Mouse (Mus musculus): ENCODE measurements around the gene Rfc2. TPM values are rescaled to one million over a fixed set of nuclear protein-coding genes. Genes with fewer than 3 reads are reported as not detected.

Gene Rfc2
- 65.5 and 76.4 TPM in 2 replicates for polyA plus RNA-seq (2012; rRNA removed)

- WGBS: 55% methylated on average over 5 of the region's 5 CpGs
- no peak for TF ChIP-seq POLR2A (IDR thresholded peaks at IDR 0.05; ENCODE audit: low read depth, low read length)
- TF ChIP-seq CTCF (conservative IDR thresholded peaks at IDR 0.05; ENCODE audit: insufficient read depth, insufficient read length, low read depth, low read length): no peak
- H3K4me3 ChIP-seq (ENCODE audit: insufficient read depth, low read depth, low read length): no peak within 1 kb of the TSS
These were observed at the start of gene Rfc2 for GRCm38 (mm10) chr5:134581146-134581545. Gene Rfc2, plus strand, starts transcription at chr5:134581366.

GRCm38 (mm10) chr5:134531585-134531984 lies 49.6 kb upstream of the Rfc2 start:
- Histone ChIP-seq H3K36me3 (ENCODE audit: control insufficient read depth, insufficient read depth, low read length) (no peaks in the 10 kb centered on the region; the same call in 1 of the 2 replicates), H3K27me3 (replicated peaks; ENCODE audit: control insufficient read depth, insufficient read depth, low read length) (no peaks in the 10 kb centered on the region), H3K4me3 (ENCODE audit: insufficient read depth, low read depth, low read length) (no peak overlapping the region), H3K27ac (ENCODE audit: insufficient read depth, low read depth, low read length) (no peak overlapping the region), H3K4me1 (ENCODE audit: control insufficient read depth, insufficient read depth, low read length) (0 out of 2 replicates have a peak, but pooled peaks cover 2% of the 10 kb centered on the region)
- DNase-seq: no peak
- TF ChIP-seq CTCF (conservative IDR thresholded peaks at IDR 0.05; ENCODE audit: insufficient read depth, insufficient read length, low read depth, low read length) (no peak), POLR2A (IDR thresholded peaks at IDR 0.05; ENCODE audit: low read depth, low read length) (no peak)
- 78% methylated on average over 9 of the region's 9 CpGs for WGBS

More at GRCm38 (mm10) chr5:134581146-134581545, at the start of gene Rfc2:
- no peaks in the 10 kb centered on the region for H3K27me3 ChIP-seq (replicated peaks; ENCODE audit: control insufficient read depth, insufficient read depth, low read length)
- peak within 1 kb of the TSS; percentile 72 for H3K27ac ChIP-seq (ENCODE audit: insufficient read depth, low read depth, low read length)
- H3K4me1 ChIP-seq (ENCODE audit: control insufficient read depth, insufficient read depth, low read length): peaks cover 4% of the 10 kb centered on the region; the same call in 1 of the 2 replicates
- DNase-seq: peak; percentile 80
- no peaks in the 10 kb centered on the region for H3K36me3 ChIP-seq (ENCODE audit: control insufficient read depth, insufficient read depth, low read length)

- WGBS: 93% methylated on average over 6 of the region's 6 CpGs
- Histone ChIP-seq H3K27ac (ENCODE audit: insufficient read depth, low read depth, low read length) (no peak overlapping the region), H3K4me3 (ENCODE audit: insufficient read depth, low read depth, low read length) (no peak overlapping the region), H3K4me1 (ENCODE audit: control insufficient read depth, insufficient read depth, low read length) (0 out of 2 replicates have a peak, but pooled peaks cover 2% of the 10 kb centered on the region), H3K27me3 (replicated peaks; ENCODE audit: control insufficient read depth, insufficient read depth, low read length) (no peaks in the 10 kb centered on the region), H3K36me3 (ENCODE audit: control insufficient read depth, insufficient read depth, low read length) (no peaks in the 10 kb centered on the region; the same call in 1 of the 2 replicates)
- DNase-seq: no peak
- TF ChIP-seq CTCF (conservative IDR thresholded peaks at IDR 0.05; ENCODE audit: insufficient read depth, insufficient read length, low read depth, low read length) (no peak), POLR2A (IDR thresholded peaks at IDR 0.05; ENCODE audit: low read depth, low read length) (no peak)
These were observed 48.7 kb upstream of the Rfc2 start for GRCm38 (mm10) chr5:134532417-134532816.

GRCm38 (mm10) chr5:134536036-134536435 lies 45.1 kb upstream of the Rfc2 start:
- 87% methylated on average over 6 of the region's 6 CpGs for WGBS
- no peak overlapping the region for H3K27ac ChIP-seq (ENCODE audit: insufficient read depth, low read depth, low read length)

GRCm38 (mm10) chr5:134539891-134540290 lies 41.3 kb upstream of the Rfc2 start:
- no peaks in the 10 kb centered on the region for H3K27me3 ChIP-seq (replicated peaks; ENCODE audit: control insufficient read depth, insufficient read depth, low read length)
- peak; percentile 75 for DNase-seq
- TF ChIP-seq CTCF (conservative IDR thresholded peaks at IDR 0.05; ENCODE audit: insufficient read depth, insufficient read length, low read depth, low read length): no peak
- TF ChIP-seq POLR2A (IDR thresholded peaks at IDR 0.05; ENCODE audit: low read depth, low read length): no peak
- H3K4me1 ChIP-seq (ENCODE audit: control insufficient read depth, insufficient read depth, low read length): peaks cover 15% of the 10 kb centered on the region
- WGBS: 20% methylated on average over 3 of the region's 3 CpGs
- H3K27ac ChIP-seq (ENCODE audit: insufficient read depth, low read depth, low read length): peak overlapping the region; percentile 6; the same call in 1 of the 2 replicates
- H3K4me3 ChIP-seq (ENCODE audit: insufficient read depth, low read depth, low read length): no peak overlapping the region
- H3K36me3 ChIP-seq (ENCODE audit: control insufficient read depth, insufficient read depth, low read length): no peaks in the 10 kb centered on the region

More at GRCm38 (mm10) chr5:134536036-134536435, 45.1 kb upstream of the Rfc2 start:
- Histone ChIP-seq H3K4me1 (ENCODE audit: control insufficient read depth, insufficient read depth, low read length) (peaks cover 3% of the 10 kb centered on the region; the same call in 1 of the 2 replicates), H3K27me3 (replicated peaks; ENCODE audit: control insufficient read depth, insufficient read depth, low read length) (no peaks in the 10 kb centered on the region), H3K4me3 (ENCODE audit: insufficient read depth, low read depth, low read length) (no peak overlapping the region), H3K36me3 (ENCODE audit: control insufficient read depth, insufficient read depth, low read length) (no peaks in the 10 kb centered on the region; the same call in 1 of the 2 replicates)
- no peak for DNase-seq
- TF ChIP-seq POLR2A (IDR thresholded peaks at IDR 0.05; ENCODE audit: low read depth, low read length): no peak
- TF ChIP-seq CTCF (conservative IDR thresholded peaks at IDR 0.05; ENCODE audit: insufficient read depth, insufficient read length, low read depth, low read length): no peak

GRCm38 (mm10) chr5:134540881-134541280 lies 40.3 kb upstream of the Rfc2 start:
- Histone ChIP-seq H3K27ac (ENCODE audit: insufficient read depth, low read depth, low read length) (no peak overlapping the region), H3K4me3 (ENCODE audit: insufficient read depth, low read depth, low read length) (no peak overlapping the region), H3K4me1 (ENCODE audit: control insufficient read depth, insufficient read depth, low read length) (peaks cover 18% of the 10 kb centered on the region), H3K27me3 (replicated peaks; ENCODE audit: control insufficient read depth, insufficient read depth, low read length) (no peaks in the 10 kb centered on the region), H3K36me3 (ENCODE audit: control insufficient read depth, insufficient read depth, low read length) (no peaks in the 10 kb centered on the region)
- TF ChIP-seq POLR2A (IDR thresholded peaks at IDR 0.05; ENCODE audit: low read depth, low read length) (no peak), CTCF (conservative IDR thresholded peaks at IDR 0.05; ENCODE audit: insufficient read depth, insufficient read length, low read depth, low read length) (no peak)
- DNase-seq: peak; percentile 54
- WGBS: 53% methylated on average over 6 of the region's 6 CpGs

GRCm38 (mm10) chr5:134541640-134542039 lies 39.5 kb upstream of the Rfc2 start:
- H3K27ac ChIP-seq (ENCODE audit: insufficient read depth, low read depth, low read length): peak overlapping the region; percentile 24
- no peaks in the 10 kb centered on the region for H3K36me3 ChIP-seq (ENCODE audit: control insufficient read depth, insufficient read depth, low read length)
- TF ChIP-seq CTCF (conservative IDR thresholded peaks at IDR 0.05; ENCODE audit: insufficient read depth, insufficient read length, low read depth, low read length) (no peak), POLR2A (IDR thresholded peaks at IDR 0.05; ENCODE audit: low read depth, low read length) (no peak)
- no peak overlapping the region for H3K4me3 ChIP-seq (ENCODE audit: insufficient read depth, low read depth, low read length)
- peaks cover 18% of the 10 kb centered on the region for H3K4me1 ChIP-seq (ENCODE audit: control insufficient read depth, insufficient read depth, low read length)
- WGBS: 19% methylated on average over 7 of the region's 7 CpGs
- H3K27me3 ChIP-seq (replicated peaks; ENCODE audit: control insufficient read depth, insufficient read depth, low read length): no peaks in the 10 kb centered on the region
- peak; percentile 95 for DNase-seq
